Mouse (Mus musculus) forebrain, postnatal 0 days (tissue): Measurements from ENCODE around the gene Lcor. TPM values are rescaled to one million over a fixed set of nuclear protein-coding genes. Genes with fewer than 3 reads are reported as not detected.

ENCODE experiments used
- ATAC-seq: fragments of 200-750 bp; cut with Nextera tagmentation; 2 replicates; pipeline ENCODE4 v1.8.0; 2017; ENCODE audit warnings: mild to moderate bottlenecking, moderate library complexity
- DNase-seq: peaks from one replicate; pipeline ENCODE4 v3.0.0-alpha.2; 2015
- H3K27ac ChIP-seq: fragments of 300-500 bp; sonication (generic); 2 replicates; pipeline ENCODE4 v1.5.1; 2014; ENCODE audit warnings: low read depth, mild to moderate bottlenecking, antibody characterized with exemption, low read length, moderate library complexity, mixed read lengths
- H3K27me3 ChIP-seq: fragments of 300-500 bp; sonication (generic); 2 replicates; pipeline ENCODE4 v1.6.1; 2014; ENCODE audit warnings: mild to moderate bottlenecking, low read length, mixed read lengths; ENCODE audit not compliant: insufficient read depth
- H3K36me3 ChIP-seq: fragments of 300-500 bp; sonication (generic); 2 replicates; pipeline ENCODE4 v1.6.1; 2014; ENCODE audit warnings: mild to moderate bottlenecking, moderate library complexity; ENCODE audit not compliant: insufficient read depth
- H3K4me1 ChIP-seq: fragments of 300-500 bp; sonication (generic); 2 replicates; pipeline ENCODE4 v1.6.1; 2014; ENCODE audit warnings: antibody characterized with exemption; ENCODE audit not compliant: insufficient read depth
- H3K4me2 ChIP-seq: fragments of 300-500 bp; sonication (generic); 2 replicates; pipeline ENCODE4 v1.6.1; 2014; ENCODE audit warnings: low read depth, mild to moderate bottlenecking, moderate library complexity
- H3K4me3 ChIP-seq: fragments of 300-500 bp; sonication (generic); 2 replicates; pipeline ENCODE4 v1.5.1; 2014; ENCODE audit warnings: low read depth, low read length, mixed read lengths
- H3K9ac ChIP-seq: fragments of 300-500 bp; sonication (generic); 2 replicates; pipeline ENCODE4 v1.6.1; 2014; ENCODE audit warnings: mild to moderate bottlenecking
- H3K9me3 ChIP-seq: fragments of 300-500 bp; sonication (generic); 2 replicates; pipeline ENCODE4 v1.6.1; 2016; ENCODE audit warnings: low read length
- CTCF ChIP-seq: sonication (generic); IDR thresholded peaks from 2 replicates; pipeline ENCODE4 v1.5.1; 2016; ENCODE audit warnings: antibody characterized with exemption, control low read depth, low read depth
- WGBS: fragments of 180-500 bp; shearing (Covaris S2); extraction: QIAGEN DNeasy Blood & Tissue Kit; methylation state at CpG from one replicate; pipeline ENCODE4 v1.1.7; 2014; 5-methylcytosine and 5-hydroxymethylcytosine counted together
- polyA plus RNA-seq: library from polyadenylated mRNA; unstranded; fragments of >200 nt; fragmentation: Nextera tagmentation; extraction: Ambion mirVana; gene quantifications from 2 replicates; pipeline ENCODE4 v1.2.1, GENCODE M21; 2015
- total RNA-seq: library from RNA; depleted of rRNA; stranded (reverse); fragments of >200 nt; gene quantifications from 2 replicates; pipeline ENCODE4 v1.2.3, GENCODE M21; 2014

Gene Lcor
- total and polyA plus RNA-seq, 2 experiments from 2014 or later = 12.2 to 21.7 TPM

DNA sequence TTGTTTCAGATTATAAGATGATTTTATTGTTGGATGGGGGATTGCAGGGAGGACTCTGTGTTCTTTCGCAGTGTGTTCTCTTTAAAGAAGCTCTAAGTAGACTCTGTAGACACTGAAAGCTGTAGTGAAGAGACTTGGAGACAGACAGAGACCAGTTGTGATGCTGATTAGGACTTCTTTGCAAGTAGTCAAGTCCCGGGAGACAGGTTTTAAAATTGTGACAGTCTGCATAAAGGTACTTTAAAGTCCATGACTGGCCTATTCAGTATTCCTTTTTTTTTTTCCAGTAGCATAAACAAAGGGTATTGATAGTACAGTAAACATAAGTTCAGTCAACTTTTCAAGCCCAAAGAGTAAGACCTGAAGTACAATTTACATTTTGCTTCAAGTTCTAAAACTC is 39.8 kb downstream of the Lcor start:
- ATAC-seq (no peak), DNase-seq (no peak)
- TF ChIP-seq CTCF = no peak
- Histone ChIP-seq H3K27me3 (no peaks in the 10 kb centered on the region), H3K4me2 (no peak overlapping the region), H3K9me3 (no peaks in the 10 kb centered on the region), H3K9ac (no peak overlapping the region), H3K4me3 (no peak overlapping the region), H3K36me3 (no peaks in the 10 kb centered on the region), H3K4me1 (0 out of 2 replicates have a peak, but pooled peaks cover 3% of the 10 kb centered on the region), H3K27ac (no peak overlapping the region)
- WGBS = 27% methylated on average over 2 of the region's 2 CpGs

DNA sequence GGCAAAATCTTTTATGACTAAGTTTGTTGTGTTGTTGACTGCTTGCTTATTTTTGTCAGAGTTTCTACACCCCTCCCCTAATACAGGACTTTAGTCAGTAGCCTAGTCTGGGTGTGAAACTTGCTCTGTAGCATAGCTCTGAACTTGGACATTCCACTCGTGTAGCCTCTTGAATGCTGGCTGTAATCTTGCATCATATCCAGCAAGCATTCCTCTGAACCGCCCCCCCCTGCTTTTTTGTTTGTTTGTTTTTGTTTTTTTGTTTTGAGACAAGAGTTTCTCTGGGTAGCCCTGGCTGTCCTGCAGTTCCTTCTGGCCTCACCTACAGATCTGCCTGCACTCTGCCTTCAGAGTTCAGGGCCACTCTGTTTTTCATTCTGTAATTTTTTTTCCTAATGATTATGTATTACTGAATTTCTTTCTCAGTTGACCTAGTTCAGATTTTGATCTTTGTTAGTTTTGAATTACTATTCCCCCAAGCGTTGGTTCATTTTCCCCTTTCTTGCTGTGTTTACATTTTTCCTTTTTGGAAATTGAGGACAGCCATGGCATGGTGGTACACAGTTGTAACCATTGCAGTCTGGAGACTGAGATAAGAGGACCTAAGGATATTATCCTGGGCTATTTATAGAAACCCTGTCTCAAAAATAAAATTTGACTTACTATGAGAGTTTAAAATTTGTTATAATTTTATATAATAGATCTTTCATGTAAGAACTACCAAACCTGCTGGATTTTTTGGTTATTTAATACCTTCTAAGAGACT is 41.5 kb downstream of the Lcor start:
- Histone ChIP-seq H3K4me1 (0 out of 2 replicates have a peak, but pooled peaks cover 3% of the 10 kb centered on the region), H3K27ac (no peak overlapping the region), H3K9me3 (no peaks in the 10 kb centered on the region), H3K27me3 (no peaks in the 10 kb centered on the region), H3K9ac (no peak overlapping the region), H3K4me3 (no peak overlapping the region), H3K4me2 (no peak overlapping the region), H3K36me3 (no peaks in the 10 kb centered on the region)
- DNase-seq = no peak
- 82% methylated on average over 3 of the region's 3 CpGs for WGBS
- no peak for ATAC-seq
- TF ChIP-seq CTCF = no peak

DNA sequence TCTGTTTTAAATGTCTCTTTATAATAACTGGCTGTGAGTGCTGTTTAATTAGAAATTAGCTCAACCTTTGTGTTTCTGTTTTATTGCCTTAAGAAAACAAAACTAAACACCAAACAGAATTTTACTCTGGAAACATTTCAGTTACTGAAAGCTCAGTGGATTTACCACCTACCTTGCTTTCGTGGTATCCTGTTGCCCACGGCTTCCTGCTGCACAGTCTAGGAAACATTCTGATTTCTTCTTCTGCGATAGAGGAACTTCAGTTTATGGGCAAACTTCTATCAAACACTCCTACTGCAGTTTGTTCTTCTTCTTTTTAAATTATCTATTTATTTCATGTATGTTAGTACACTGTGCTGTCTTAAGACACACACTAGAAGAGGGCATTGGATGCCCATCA is 46.7 kb downstream of the Lcor start:
- no peak for TF ChIP-seq CTCF
- H3K36me3 ChIP-seq = no peaks in the 10 kb centered on the region
- ATAC-seq (no peak), DNase-seq (no peak)
- H3K4me3 ChIP-seq = no peak overlapping the region
- H3K9ac ChIP-seq = no peak overlapping the region
- H3K4me1 ChIP-seq = no peaks in the 10 kb centered on the region
- H3K4me2 ChIP-seq = no peak overlapping the region
- H3K9me3 ChIP-seq = no peaks in the 10 kb centered on the region
- no peaks in the 10 kb centered on the region for H3K27me3 ChIP-seq
- H3K27ac ChIP-seq = no peak overlapping the region
- WGBS = 96% methylated on average over 3 of the region's 3 CpGs

DNA sequence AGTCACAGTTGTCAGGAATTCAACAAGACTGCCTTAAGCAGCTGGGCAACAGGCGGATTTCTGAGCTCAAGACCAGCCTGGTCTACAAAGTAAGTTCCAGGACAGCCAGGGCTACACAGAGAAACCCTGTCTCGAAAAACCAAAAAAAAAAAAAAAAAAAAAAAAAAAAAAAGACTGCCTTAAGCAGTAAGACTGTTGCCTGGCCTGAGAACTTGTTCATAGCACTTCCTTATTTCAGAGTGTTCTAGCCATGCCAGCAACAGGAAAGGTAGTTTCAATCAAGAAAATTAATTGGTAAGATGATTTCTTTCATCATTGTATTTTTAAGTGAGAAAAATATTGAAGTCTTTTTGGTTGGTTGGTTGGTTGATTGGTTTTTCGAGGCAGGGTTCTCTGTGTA is 51.6 kb downstream of the Lcor start:
- no peak for DNase-seq
- WGBS = 94% methylated on average over 3 of the region's 3 CpGs
- Histone ChIP-seq H3K36me3 (no peaks in the 10 kb centered on the region), H3K4me3 (no peak overlapping the region), H3K9ac (no peak overlapping the region), H3K4me2 (no peak overlapping the region), H3K27me3 (no peaks in the 10 kb centered on the region), H3K9me3 (no peaks in the 10 kb centered on the region), H3K4me1 (no peaks in the 10 kb centered on the region), H3K27ac (no peak overlapping the region)
- TF ChIP-seq CTCF = no peak
- no peak for ATAC-seq

DNA sequence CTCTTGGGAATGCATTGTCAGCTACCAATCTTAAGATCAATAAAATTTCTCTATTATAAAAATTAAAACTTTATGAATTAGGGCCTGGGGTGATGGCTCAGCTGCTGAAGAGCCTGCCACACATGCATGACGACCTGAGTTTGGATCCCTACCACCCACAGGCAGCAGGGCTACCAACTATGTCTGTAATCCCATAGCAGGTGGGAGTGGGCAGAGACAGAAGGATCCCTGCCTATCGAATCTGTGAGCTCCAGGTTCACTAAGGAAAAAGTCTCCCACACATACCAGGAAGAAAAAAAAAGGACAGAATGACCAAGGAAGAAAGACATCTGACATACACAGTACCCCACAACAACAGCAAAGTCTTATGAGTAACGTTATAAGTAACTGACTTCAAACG is 74.5 kb downstream of the Lcor start:
- peaks cover 33% of the 10 kb centered on the region for H3K36me3 ChIP-seq
- DNase-seq (no peak), ATAC-seq (no peak)
- no peak for TF ChIP-seq CTCF
- no peak overlapping the region for H3K27ac ChIP-seq
- no peak overlapping the region for H3K4me2 ChIP-seq
- no peak overlapping the region for H3K4me3 ChIP-seq
- H3K4me1 ChIP-seq = no peaks in the 10 kb centered on the region
- no peak overlapping the region for H3K9ac ChIP-seq
- H3K9me3 ChIP-seq = no peaks in the 10 kb centered on the region
- no peaks in the 10 kb centered on the region for H3K27me3 ChIP-seq
- 86% methylated on average over 4 of the region's 4 CpGs for WGBS

DNA sequence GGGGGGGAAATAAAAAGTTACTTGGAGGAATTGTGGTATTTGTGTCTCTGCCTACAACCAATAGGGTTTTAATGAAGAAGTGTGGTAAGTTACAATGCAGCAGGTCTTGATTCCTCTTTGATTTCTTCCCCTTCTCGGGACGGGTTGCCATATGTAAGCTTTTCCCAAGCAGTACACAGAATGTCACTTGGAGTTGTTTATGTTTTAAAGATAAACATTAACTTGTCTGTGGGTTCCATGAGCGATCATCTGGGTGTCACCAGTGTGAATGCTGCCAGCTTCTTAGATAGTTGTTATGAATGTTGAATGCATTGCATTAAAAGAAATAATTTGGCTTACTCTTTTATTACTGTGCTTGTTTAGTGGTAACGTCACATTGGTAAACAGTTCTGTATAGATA is 75.1 kb downstream of the Lcor start:
- no peak overlapping the region for H3K9ac ChIP-seq
- no peak for TF ChIP-seq CTCF

DNA sequence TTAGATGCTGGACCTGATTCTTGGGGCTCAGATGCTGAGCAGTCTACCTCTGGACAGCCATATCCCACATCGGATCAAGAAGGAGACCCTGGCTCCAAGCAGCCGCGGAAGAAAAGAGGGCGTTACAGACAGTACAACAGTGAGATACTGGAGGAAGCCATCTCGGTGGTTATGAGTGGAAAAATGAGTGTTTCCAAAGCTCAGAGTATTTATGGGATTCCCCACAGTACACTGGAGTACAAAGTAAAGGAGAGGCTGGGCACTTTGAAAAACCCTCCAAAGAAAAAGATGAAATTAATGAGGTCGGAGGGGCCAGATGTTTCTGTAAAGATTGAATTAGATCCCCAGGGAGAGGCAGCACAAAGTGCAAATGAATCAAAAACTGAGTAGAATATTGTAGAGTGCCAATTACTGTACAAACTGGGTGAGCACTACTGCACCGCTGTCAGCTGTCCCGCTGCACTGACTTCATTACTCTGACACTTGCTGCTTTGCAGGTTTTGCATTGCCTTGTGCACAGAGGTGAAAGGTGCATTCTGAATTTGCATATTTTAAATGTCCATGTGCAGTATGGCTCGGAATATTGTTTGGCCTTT is 76.6 kb downstream of the Lcor start:
- H3K4me2 ChIP-seq = no peak overlapping the region
- no peaks in the 10 kb centered on the region for H3K4me1 ChIP-seq
- DNase-seq (no peak), ATAC-seq (no peak)
- no peak overlapping the region for H3K27ac ChIP-seq
- no peaks in the 10 kb centered on the region for H3K27me3 ChIP-seq
- no peak overlapping the region for H3K4me3 ChIP-seq
- no peak overlapping the region for H3K9ac ChIP-seq
- 81% methylated on average over 9 of the region's 9 CpGs for WGBS
- H3K9me3 ChIP-seq = no peaks in the 10 kb centered on the region
- peaks cover 33% of the 10 kb centered on the region for H3K36me3 ChIP-seq
- no peak for TF ChIP-seq CTCF

More for the DNA sequence above, 75.1 kb downstream of the Lcor start:
- Histone ChIP-seq H3K4me3 (no peak overlapping the region), H3K36me3 (peaks cover 33% of the 10 kb centered on the region), H3K4me2 (no peak overlapping the region), H3K27ac (no peak overlapping the region), H3K4me1 (no peaks in the 10 kb centered on the region), H3K9me3 (no peaks in the 10 kb centered on the region), H3K27me3 (no peaks in the 10 kb centered on the region)
- no peak for DNase-seq
- WGBS = 75% methylated on average over 4 of the region's 4 CpGs
- ATAC-seq = no peak
